Mouse (Mus musculus) brain, adult 2 months (tissue): ENCODE measurements around the gene Gm21103.
"Not testable (repeated sequence)": the region's sequence is repeated elsewhere in the genome, so short reads cannot be mapped to it uniquely, and the experiment has no call there.

Source experiments
- DNase-seq: peaks from one replicate; pipeline ENCODE4 v3.0.0; 2011; ENCODE audit warnings: low read depth, low spot score

Gm21103 gene

GRCm38 (mm10) chr14:6304743-6305142 is at the start of gene Gm21103:
Gene Gm21103, minus strand, starts transcription at chr14:6304843.
- DNase-seq: not testable (repeated sequence)

- not testable (repeated sequence) for DNase-seq
Observed at GRCm38 (mm10) chr14:6343578-6343977, 38.9 kb upstream of the Gm21103 start, which contains the start of gene Gm3618. Gene Gm3618, minus strand, starts transcription at chr14:6343678.

- peak; percentile 3 for DNase-seq
Observed at GRCm38 (mm10) chr14:6286931-6287715, 17.5 kb downstream of the Gm21103 start, which contains the start of gene Gm3411. Gene Gm3411, minus strand, starts transcription at chr14:6287250.
